Mouse (Mus musculus): ENCODE data around the gene Traf5. TPM values are rescaled to one million over a fixed set of nuclear protein-coding genes. Genes with fewer than 3 reads are reported as not detected.
A peak's percentile ranks its signal among the peaks of the same experiment; 100 is the strongest.

The Traf5 gene
- polyA plus RNA-seq, 1 experiment from 2014 or later: 1.8 TPM

- no peak for ATAC-seq (replicated peaks)
- H3K36me3 ChIP-seq (replicated peaks): peaks cover 22% of the 10 kb centered on the region; the same call in 1 of the 2 replicates
These were observed 15.0 kb upstream of the Traf5 start for GRCm38 (mm10) chr1:192107352-192107751.

GRCm38 (mm10) chr1:192105902-192106389, 13.6 kb upstream of the Traf5 start:
- peaks cover 22% of the 10 kb centered on the region for H3K36me3 ChIP-seq (replicated peaks)
- WGBS: 84% methylated on average over 4 of the region's 4 CpGs
- no peak for ATAC-seq (replicated peaks)

More at GRCm38 (mm10) chr1:192107352-192107751, 15.0 kb upstream of the Traf5 start:
- Histone ChIP-seq H3K9me3 (no peaks in the 10 kb centered on the region), H3K27me3 (replicated peaks) (no peaks in the 10 kb centered on the region), H3K4me3 (no peak overlapping the region), H3K27ac (no peak overlapping the region), H3K9ac (no peak overlapping the region), H3K4me1 (no peaks in the 10 kb centered on the region), H3K4me2 (no peak overlapping the region)
- 10% methylated on average over 2 of the region's 2 CpGs for WGBS

GRCm38 (mm10) chr1:192104021-192104420, 11.7 kb upstream of the Traf5 start:
- Histone ChIP-seq H3K4me3 (no peak overlapping the region), H3K9ac (no peak overlapping the region), H3K27ac (no peak overlapping the region), H3K27me3 (replicated peaks) (no peaks in the 10 kb centered on the region), H3K36me3 (replicated peaks) (peaks cover 23% of the 10 kb centered on the region), H3K4me1 (no peaks in the 10 kb centered on the region), H3K4me2 (no peak overlapping the region), H3K9me3 (no peaks in the 10 kb centered on the region)
- no peak for ATAC-seq (replicated peaks)
- 98% methylated on average over 9 of the region's 9 CpGs for WGBS

More at GRCm38 (mm10) chr1:192105902-192106389, 13.6 kb upstream of the Traf5 start:
- H3K27me3 ChIP-seq (replicated peaks): no peaks in the 10 kb centered on the region
- no peak overlapping the region for H3K9ac ChIP-seq
- no peak overlapping the region for H3K4me3 ChIP-seq
- no peak overlapping the region for H3K27ac ChIP-seq
- no peaks in the 10 kb centered on the region for H3K9me3 ChIP-seq
- no peak overlapping the region for H3K4me2 ChIP-seq
- no peaks in the 10 kb centered on the region for H3K4me1 ChIP-seq

GRCm38 (mm10) chr1:192103176-192103575, 10.8 kb upstream of the Traf5 start:
- H3K27me3 ChIP-seq (replicated peaks): no peaks in the 10 kb centered on the region
- H3K4me3 ChIP-seq: no peak overlapping the region
- no peak overlapping the region for H3K27ac ChIP-seq
- H3K9me3 ChIP-seq: no peaks in the 10 kb centered on the region
- H3K36me3 ChIP-seq (replicated peaks): peaks cover 23% of the 10 kb centered on the region
- H3K9ac ChIP-seq: no peak overlapping the region
- no peak overlapping the region for H3K4me2 ChIP-seq
- ATAC-seq (replicated peaks): no peak
- WGBS: 83% methylated on average over 6 of the region's 6 CpGs
- no peaks in the 10 kb centered on the region for H3K4me1 ChIP-seq

- Histone ChIP-seq H3K4me3 (no peak overlapping the region), H3K9me3 (no peaks in the 10 kb centered on the region), H3K9ac (no peak overlapping the region), H3K27me3 (replicated peaks) (no peaks in the 10 kb centered on the region), H3K4me1 (no peaks in the 10 kb centered on the region), H3K4me2 (no peak overlapping the region), H3K36me3 (replicated peaks) (peaks cover 23% of the 10 kb centered on the region), H3K27ac (no peak overlapping the region)
- ATAC-seq (replicated peaks): no peak
- 86% methylated on average over 8 of the region's 8 CpGs for WGBS
These were observed 9.0 kb upstream of the Traf5 start for GRCm38 (mm10) chr1:192101359-192101758.

GRCm38 (mm10) chr1:192100742-192101141, 8.4 kb upstream of the Traf5 start:
- no peak overlapping the region for H3K4me2 ChIP-seq
- H3K4me1 ChIP-seq: no peaks in the 10 kb centered on the region
- WGBS: 93% methylated on average over 11 of the region's 11 CpGs
- no peaks in the 10 kb centered on the region for H3K27me3 ChIP-seq (replicated peaks)
- no peak overlapping the region for H3K4me3 ChIP-seq
- ATAC-seq (replicated peaks): no peak
- no peak overlapping the region for H3K9ac ChIP-seq
- H3K36me3 ChIP-seq (replicated peaks): peaks cover 21% of the 10 kb centered on the region
- H3K27ac ChIP-seq: no peak overlapping the region
- no peaks in the 10 kb centered on the region for H3K9me3 ChIP-seq

- peaks cover 6% of the 10 kb centered on the region for H3K4me1 ChIP-seq
- WGBS: 91% methylated on average over 5 of the region's 5 CpGs
- no peak overlapping the region for H3K27ac ChIP-seq
- H3K36me3 ChIP-seq (replicated peaks): peaks cover 5% of the 10 kb centered on the region
- H3K27me3 ChIP-seq (replicated peaks): peaks cover 9% of the 10 kb centered on the region
- H3K4me2 ChIP-seq: no peak overlapping the region
- no peaks in the 10 kb centered on the region for H3K9me3 ChIP-seq
- no peak for ATAC-seq (replicated peaks)
- no peak overlapping the region for H3K9ac ChIP-seq
- no peak overlapping the region for H3K4me3 ChIP-seq
These were observed 3.3 kb upstream of the Traf5 start for GRCm38 (mm10) chr1:192095626-192096025.

- Histone ChIP-seq H3K36me3 (replicated peaks) (0 out of 2 replicates have a peak, but pooled peaks cover 3% of the 10 kb centered on the region), H3K27ac (no peak overlapping the region), H3K4me1 (peaks cover 6% of the 10 kb centered on the region), H3K9me3 (no peaks in the 10 kb centered on the region), H3K4me2 (no peak overlapping the region), H3K4me3 (no peak overlapping the region), H3K27me3 (replicated peaks) (peaks cover 16% of the 10 kb centered on the region), H3K9ac (no peak overlapping the region)
- no peak for ATAC-seq (replicated peaks)
- WGBS: 64% methylated on average over 13 of the region's 13 CpGs
These were observed 2.3 kb upstream of the Traf5 start for GRCm38 (mm10) chr1:192094451-192095170.

GRCm38 (mm10) chr1:192092879-192093660, 711 bp upstream of the Traf5 start:
- no peaks in the 10 kb centered on the region for H3K9me3 ChIP-seq
- H3K9ac ChIP-seq: peak overlapping the region; percentile 41; the same call in 1 of the 2 replicates
- H3K4me2 ChIP-seq: peak overlapping the region; percentile 87
- H3K27ac ChIP-seq: no peak overlapping the region
- ATAC-seq (replicated peaks): peak; percentile 93
- H3K4me1 ChIP-seq: peaks cover 6% of the 10 kb centered on the region
- H3K27me3 ChIP-seq (replicated peaks): peaks cover 16% of the 10 kb centered on the region
- WGBS: 33% methylated on average over 16 of the region's 16 CpGs
- H3K4me3 ChIP-seq: peak overlapping the region; percentile 48
- no peaks in the 10 kb centered on the region for H3K36me3 ChIP-seq (replicated peaks)

- Histone ChIP-seq H3K4me3 (no peak overlapping the region), H3K9me3 (no peaks in the 10 kb centered on the region), H3K27ac (no peak overlapping the region), H3K4me2 (no peak overlapping the region), H3K36me3 (replicated peaks) (no peaks in the 10 kb centered on the region), H3K27me3 (replicated peaks) (peaks cover 16% of the 10 kb centered on the region), H3K4me1 (peaks cover 6% of the 10 kb centered on the region), H3K9ac (no peak overlapping the region)
- 81% methylated on average over 11 of the region's 11 CpGs for WGBS
- ATAC-seq (replicated peaks): no peak
These were observed 1.4 kb downstream of the Traf5 start for GRCm38 (mm10) chr1:192090689-192091567.

GRCm38 (mm10) chr1:192090281-192090680, 2.1 kb downstream of the Traf5 start:
- Histone ChIP-seq H3K4me1 (peaks cover 6% of the 10 kb centered on the region), H3K27ac (no peak overlapping the region), H3K36me3 (replicated peaks) (no peaks in the 10 kb centered on the region), H3K4me2 (no peak overlapping the region), H3K27me3 (replicated peaks) (peaks cover 16% of the 10 kb centered on the region), H3K9me3 (no peaks in the 10 kb centered on the region), H3K9ac (no peak overlapping the region), H3K4me3 (no peak overlapping the region)
- ATAC-seq (replicated peaks): no peak
- WGBS: 87% methylated on average over 3 of the region's 3 CpGs

Data from midbrain, embryonic 15.5 days (tissue).